Comparison of ENCODE assay signal across 29 mouse cellular contexts in the genomic region with DNA sequence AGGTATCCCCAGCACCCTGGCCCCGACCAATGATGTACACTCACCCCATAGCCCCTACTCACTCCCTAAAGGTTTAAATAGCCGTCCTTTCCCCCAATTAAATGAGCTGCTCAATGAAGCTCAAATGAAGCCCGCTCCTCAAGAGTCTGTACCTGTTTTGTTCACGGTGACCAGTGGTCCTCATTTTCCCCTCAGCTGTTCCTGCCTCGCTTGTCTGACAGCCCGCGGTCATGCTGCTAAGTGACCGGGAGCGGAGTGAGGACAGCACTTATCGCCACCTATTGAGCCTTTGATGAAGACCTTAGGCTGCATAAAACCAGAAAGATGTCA.
"Had no signal": no experiment of that assay in that cellular context is flagged by ENCODE, and none has a peak within 500 bp of the region (broad histone marks: within the 10 kb centered on the region; RNA-seq: fewer than 3 reads in every experiment).

No protein-coding gene starts in this region.

- H3K9ac ChIP-seq: limb, embryonic 12.5 days; limb, embryonic 13.5 days; limb, embryonic 15.5 days; liver, embryonic 12.5 days; liver, embryonic 13.5 days; liver, embryonic 14.5 days; liver, embryonic 15.5 days; liver, postnatal 0 days; lung, embryonic 14.5 days; lung, embryonic 15.5 days; midbrain, embryonic 12.5 days; midbrain, embryonic 13.5 days; midbrain, embryonic 15.5 days had no signal

- H3K36me3 ChIP-seq: limb, embryonic 10.5 days; limb, embryonic 12.5 days; limb, embryonic 13.5 days; limb, embryonic 15.5 days; liver, embryonic 12.5 days; liver, embryonic 13.5 days; liver, embryonic 15.5 days; lung, embryonic 15.5 days; midbrain, embryonic 10.5 days; midbrain, embryonic 12.5 days; midbrain, embryonic 13.5 days; midbrain, embryonic 15.5 days had no signal

- DNase-seq: left cerebral cortex, postnatal 4 days; liver; liver, embryonic 13.5 days; liver, postnatal 0 days; lung, adult 18-20 months; lung, adult 2 months; lung, embryonic 14.5 days; lung, postnatal 10 days; lung, postnatal 14 days; lung, postnatal 36 days; lung, postnatal 4 days; midbrain, embryonic 14.5 days had no signal

- H3K9me3 ChIP-seq: limb, embryonic 10.5 days; limb, embryonic 13.5 days; limb, embryonic 15.5 days; liver, embryonic 12.5 days; liver, embryonic 15.5 days; lung, embryonic 15.5 days; midbrain, embryonic 10.5 days; midbrain, embryonic 13.5 days; midbrain, embryonic 15.5 days had no signal

- H3K4me1 ChIP-seq: lung, embryonic 15.5 days; midbrain, embryonic 12.5 days had no signal

- H3K27me3 ChIP-seq: limb, embryonic 12.5 days; limb, embryonic 13.5 days; limb, embryonic 15.5 days; liver, embryonic 12.5 days; liver, embryonic 13.5 days; liver, embryonic 15.5 days; lung, embryonic 15.5 days; megakaryocyte, embryonic 14.5 days; midbrain, embryonic 12.5 days; midbrain, embryonic 13.5 days; midbrain, embryonic 15.5 days had no signal

- H3K27ac ChIP-seq: limb, embryonic 10.5 days; limb, embryonic 12.5 days; limb, embryonic 13.5 days; limb, embryonic 15.5 days; liver, embryonic 12.5 days; liver, embryonic 13.5 days; liver, embryonic 14.5 days; liver, embryonic 15.5 days; lung, embryonic 15.5 days; macrophage; midbrain, embryonic 10.5 days; midbrain, embryonic 12.5 days; midbrain, embryonic 13.5 days; midbrain, embryonic 15.5 days had no signal

- H3K4me3 ChIP-seq: limb, embryonic 10.5 days; limb, embryonic 12.5 days; limb, embryonic 13.5 days; limb, embryonic 15.5 days; liver, embryonic 12.5 days; liver, embryonic 13.5 days; liver, embryonic 15.5 days; lung, embryonic 15.5 days; megakaryocyte, embryonic 14.5 days; midbrain, embryonic 10.5 days; midbrain, embryonic 12.5 days; midbrain, embryonic 13.5 days; midbrain, embryonic 15.5 days; myocyte had no signal

- H3K4me2 ChIP-seq: limb, embryonic 12.5 days; limb, embryonic 13.5 days; limb, embryonic 15.5 days; liver, embryonic 11.5 days; liver, embryonic 12.5 days; liver, embryonic 13.5 days; liver, embryonic 15.5 days; lung, embryonic 14.5 days; lung, embryonic 15.5 days; midbrain, embryonic 11.5 days; midbrain, embryonic 12.5 days; midbrain, embryonic 13.5 days; midbrain, embryonic 15.5 days had no signal
